ENCODE assay signal across 26 mouse cellular contexts in genomic region chr6:128523360-128523759, GRCm38 (mm10). TPM values are rescaled to one million over a fixed set of nuclear protein-coding genes. Genes with fewer than 3 reads are reported as not detected.
"Had no signal": no experiment of that assay in that cellular context is flagged by ENCODE, and none has a peak within 500 bp of the region (broad histone marks: within the 10 kb centered on the region; RNA-seq: fewer than 3 reads in every experiment).

No protein-coding gene starts in this region.

- H3K4me2 ChIP-seq: kidney, embryonic 15.5 days; liver, embryonic 13.5 days; lung, embryonic 14.5 days; midbrain, embryonic 12.5 days; midbrain, embryonic 15.5 days; neural tube, embryonic 12.5 days; neural tube, embryonic 15.5 days had no signal

- H3K27me3 ChIP-seq: kidney, embryonic 15.5 days; liver, embryonic 13.5 days; midbrain, embryonic 12.5 days; midbrain, embryonic 15.5 days; neural tube, embryonic 12.5 days; neural tube, embryonic 15.5 days had no signal

- H3K9me3 ChIP-seq: kidney, embryonic 15.5 days; midbrain, embryonic 12.5 days; midbrain, embryonic 15.5 days; neural tube, embryonic 15.5 days had no signal

- H3K9ac ChIP-seq: kidney, embryonic 15.5 days; liver, embryonic 13.5 days; lung, embryonic 14.5 days; midbrain, embryonic 12.5 days; midbrain, embryonic 15.5 days; neural tube, embryonic 12.5 days; neural tube, embryonic 15.5 days had no signal

- ATAC-seq: lung, postnatal 0 days; midbrain, embryonic 15.5 days had no signal

- H3K4me1 ChIP-seq: kidney, embryonic 15.5 days; liver, embryonic 13.5 days; midbrain, embryonic 12.5 days; midbrain, embryonic 15.5 days; neural tube, embryonic 12.5 days; neural tube, embryonic 15.5 days had no signal

- DNase-seq: kidney, postnatal 10 days; kidney, postnatal 36 days; layer of hippocampus, postnatal 36 days; liver, embryonic 13.5 days; lung, embryonic 14.5 days; right cerebral cortex, adult 18-20 months; right cerebral cortex, postnatal 14 days; right cerebral cortex, postnatal 4 days; thymus, adult 2 months; thymus, postnatal 14 days; thymus, postnatal 4 days had no signal

- H3K27ac ChIP-seq: kidney, embryonic 15.5 days; left cerebral cortex, adult 2 months; liver, embryonic 13.5 days; macrophage; midbrain, embryonic 12.5 days; midbrain, embryonic 15.5 days; neural tube, embryonic 12.5 days; neural tube, embryonic 15.5 days; stomach, postnatal 0 days had no signal

- H3K4me3 ChIP-seq: kidney, embryonic 15.5 days; left cerebral cortex, adult 2 months; liver, embryonic 13.5 days; midbrain, embryonic 12.5 days; midbrain, embryonic 15.5 days; neural tube, embryonic 12.5 days; neural tube, embryonic 15.5 days had no signal

- H3K36me3 ChIP-seq: kidney, embryonic 15.5 days; midbrain, embryonic 12.5 days; midbrain, embryonic 15.5 days; neural tube, embryonic 12.5 days; neural tube, embryonic 15.5 days had no signal

RNA-seq across cellular contexts. Expression of gene Pzp, which starts 3.2 kb away (rescaled TPM):
- total RNA-seq: layer of hippocampus, adult 8-10 months; layer of hippocampus, postnatal 10 days; layer of hippocampus, postnatal 36 days; left cerebral cortex, adult 2 months; left cerebral cortex, postnatal 36 days; megakaryocyte, adult 5-6 weeks had no signal
- polyA plus RNA-seq: macrophage; midbrain, embryonic 12.5 days; midbrain, embryonic 15.5 days; neural tube, embryonic 12.5 days had no signal

RNA-seq across cellular contexts. Expression of gene A2ml1, which starts 58.0 kb away (rescaled TPM):
- total RNA-seq: megakaryocyte, adult 5-6 weeks had no signal
- polyA plus RNA-seq: limb, embryonic 11.5 days; limb, embryonic 14.5 days; macrophage; midbrain, embryonic 12.5 days; neural tube, embryonic 12.5 days had no signal
